Mouse (Mus musculus) kidney, postnatal 0 days (tissue): ENCODE results near the gene D630023F18Rik. TPM values are rescaled to one million over a fixed set of nuclear protein-coding genes. Genes with fewer than 3 reads are reported as not detected.

Source experiments
- ATAC-seq: fragments of 200-750 bp; cut with Nextera tagmentation; replicated peaks from 2 replicates; pipeline ENCODE4 v1.8.0; 2017; ENCODE audit warnings: low read depth, moderate number of reproducible peaks, moderate TSS enrichment, moderate library complexity; ENCODE audit not compliant: low FRiP score
- DNase-seq: peaks from one replicate; pipeline ENCODE4 v3.0.0-alpha.2; 2016; ENCODE audit warnings: low spot score
- H3K27ac ChIP-seq: fragments of 300-500 bp; sonication (generic); 2 replicates; pipeline ENCODE4 v1.5.1; 2014; ENCODE audit warnings: mild to moderate bottlenecking
- H3K27me3 ChIP-seq: fragments of 300-500 bp; sonication (generic); 2 replicates; pipeline ENCODE4 v1.6.1; 2014; ENCODE audit warnings: low read length, mixed read lengths; ENCODE audit not compliant: insufficient read depth
- H3K36me3 ChIP-seq: fragments of 300-500 bp; sonication (generic); 2 replicates; pipeline ENCODE4 v1.6.1; 2014; ENCODE audit warnings: low read length, mixed read lengths; ENCODE audit not compliant: insufficient read depth
- H3K4me1 ChIP-seq: fragments of 300-500 bp; sonication (generic); replicated peaks from 2 replicates; pipeline ENCODE4 v1.6.1; 2014; ENCODE audit warnings: antibody characterized with exemption, low read length, mixed read lengths; ENCODE audit not compliant: insufficient read depth
- H3K4me2 ChIP-seq: fragments of 300-500 bp; sonication (generic); 2 replicates; pipeline ENCODE4 v1.6.1; 2014; ENCODE audit warnings: mild to moderate bottlenecking, low read length, moderate library complexity, mixed read lengths
- H3K4me3 ChIP-seq: fragments of 300-500 bp; sonication (generic); replicated peaks from 2 replicates; pipeline ENCODE4 v1.5.1; 2014; ENCODE audit warnings: low read depth, low read length
- H3K9ac ChIP-seq: fragments of 300-500 bp; sonication (generic); 2 replicates; pipeline ENCODE4 v1.6.1; 2014; ENCODE audit warnings: low read depth, low read length
- H3K9me3 ChIP-seq: fragments of 300-500 bp; sonication (generic); replicated peaks from 2 replicates; pipeline ENCODE4 v1.6.1; 2016; ENCODE audit warnings: low read length, inconsistent platforms, mixed read lengths
- CTCF ChIP-seq: IDR thresholded peaks from 2 replicates; pipeline ENCODE4 v1.5.1; 2016; ENCODE audit warnings: antibody characterized with exemption, low read depth, mild to moderate bottlenecking, moderate library complexity
- WGBS: fragments of 180-500 bp; shearing (Covaris S2); extraction: QIAGEN DNeasy Blood & Tissue Kit; methylation state at CpG from one replicate; pipeline ENCODE4 v1.1.7; 2014; 5-methylcytosine and 5-hydroxymethylcytosine counted together
- polyA plus RNA-seq: library from polyadenylated mRNA; unstranded; fragments of >200 nt; fragmentation: Nextera tagmentation; extraction: Ambion mirVana; gene quantifications from 2 replicates; pipeline ENCODE4 v1.2.1, GENCODE M21; 2015

Gene D630023F18Rik
- polyA plus RNA-seq, 1 experiment from 2014 or later: 3.3 TPM

GRCm38 (mm10) chr1:65156111-65156510, 33.1 kb upstream of the D630023F18Rik start:
- TF ChIP-seq CTCF: no peak
- no peak overlapping the region for H3K4me2 ChIP-seq
- H3K4me1 ChIP-seq: no peaks in the 10 kb centered on the region; the same call in 1 of the 2 replicates
- ATAC-seq (no peak), DNase-seq (no peak)
- no peaks in the 10 kb centered on the region for H3K27me3 ChIP-seq
- peaks cover 14% of the 10 kb centered on the region for H3K36me3 ChIP-seq
- no peak overlapping the region for H3K9ac ChIP-seq
- H3K27ac ChIP-seq: no peak overlapping the region
- no peaks in the 10 kb centered on the region for H3K9me3 ChIP-seq
- 92% methylated on average over 5 of the region's 5 CpGs for WGBS
- no peak overlapping the region for H3K4me3 ChIP-seq

DNA sequence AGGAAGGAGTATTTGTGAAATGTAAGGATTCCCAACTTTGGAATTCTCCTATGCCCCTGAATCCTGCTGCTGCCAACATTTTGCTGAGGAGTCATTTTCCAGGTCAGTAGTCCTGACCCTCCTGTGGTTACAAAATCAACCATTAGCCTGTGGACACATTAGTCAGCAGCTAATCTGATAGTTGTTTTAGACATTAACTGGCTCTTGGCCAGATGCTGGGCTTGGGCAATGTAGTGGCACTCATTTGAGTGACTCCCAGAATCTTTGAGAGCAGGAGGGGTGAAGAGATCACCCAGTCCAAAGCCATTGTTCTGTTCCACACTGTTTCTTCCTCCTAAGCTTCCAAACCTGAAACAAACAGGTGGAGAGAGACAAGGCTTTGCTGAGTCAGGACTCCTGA, 31.8 kb upstream of the D630023F18Rik start:
- peak; percentile 94 for ATAC-seq
- no peak for TF ChIP-seq CTCF
- Histone ChIP-seq H3K9me3 (no peaks in the 10 kb centered on the region), H3K36me3 (peaks cover 3% of the 10 kb centered on the region; the same call in 1 of the 2 replicates), H3K27me3 (no peaks in the 10 kb centered on the region), H3K4me3 (no peak overlapping the region), H3K9ac (no peak overlapping the region), H3K27ac (peak overlapping the region; percentile 36; the same call in 1 of the 2 replicates), H3K4me1 (no peaks in the 10 kb centered on the region; the same call in 1 of the 2 replicates), H3K4me2 (no peak overlapping the region)
- DNase-seq: peak; percentile 44

DNA sequence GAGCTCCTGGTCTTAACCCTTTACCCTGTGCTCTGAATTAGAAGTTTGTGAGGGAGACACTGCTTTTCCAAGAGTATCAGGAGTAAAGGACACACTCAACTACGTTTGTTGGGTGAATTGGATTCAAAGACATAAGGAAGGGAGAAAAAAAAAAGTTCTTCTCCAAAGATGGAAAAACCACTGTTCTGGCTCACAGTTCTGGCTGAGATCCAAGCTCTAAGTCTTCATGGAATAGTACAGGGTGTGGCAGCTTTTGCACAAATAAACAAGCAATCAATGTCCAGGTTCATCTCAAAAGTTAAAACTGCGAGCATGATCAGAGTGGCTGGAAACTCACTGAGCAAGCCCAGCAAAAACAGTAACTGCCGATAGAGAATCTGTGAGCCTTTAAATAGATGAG, 25.0 kb upstream of the D630023F18Rik start:
- no peaks in the 10 kb centered on the region for H3K9me3 ChIP-seq
- 73% methylated on average over 3 of the region's 3 CpGs for WGBS
- no peak for DNase-seq

DNA sequence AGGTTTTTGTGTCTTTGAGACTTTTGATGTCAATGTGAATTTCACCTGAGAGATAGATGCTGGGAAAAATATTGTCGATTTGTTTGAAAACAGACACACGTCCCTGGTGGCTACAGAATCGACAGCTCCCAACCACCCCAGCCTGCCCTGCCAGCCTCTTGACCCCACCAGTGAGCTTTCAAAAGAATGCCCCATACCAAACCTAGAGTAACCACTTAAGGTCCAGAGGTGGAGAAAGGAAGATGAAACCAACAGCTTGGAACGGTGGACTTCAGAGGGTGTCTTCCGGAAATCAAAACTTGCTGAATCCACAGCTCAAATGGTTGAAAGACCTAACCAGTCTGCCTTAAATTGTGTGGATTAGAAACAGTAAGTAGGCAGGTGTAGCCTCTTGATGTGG, 24.3 kb upstream of the D630023F18Rik start:
- TF ChIP-seq CTCF: no peak
- WGBS: 85% methylated on average over 5 of the region's 5 CpGs
- no peaks in the 10 kb centered on the region for H3K27me3 ChIP-seq

More for the DNA sequence above, 25.0 kb upstream of the D630023F18Rik start:
- Histone ChIP-seq H3K4me2 (no peak overlapping the region), H3K9ac (no peak overlapping the region), H3K4me3 (no peak overlapping the region), H3K36me3 (no peaks in the 10 kb centered on the region), H3K27ac (no peak overlapping the region), H3K4me1 (no peaks in the 10 kb centered on the region), H3K27me3 (no peaks in the 10 kb centered on the region)
- no peak for ATAC-seq
- no peak for TF ChIP-seq CTCF

GRCm38 (mm10) chr1:65146601-65147000, 23.6 kb upstream of the D630023F18Rik start:
- 56% methylated on average over 2 of the region's 2 CpGs for WGBS
- no peak for DNase-seq
- H3K9ac ChIP-seq: no peak overlapping the region
- H3K4me3 ChIP-seq: no peak overlapping the region
- no peaks in the 10 kb centered on the region for H3K27me3 ChIP-seq
- H3K36me3 ChIP-seq: no peaks in the 10 kb centered on the region
- H3K9me3 ChIP-seq: no peaks in the 10 kb centered on the region
- 0 out of 2 replicates have a peak, but pooled peaks have one; percentile 40 for ATAC-seq
- H3K4me1 ChIP-seq: no peaks in the 10 kb centered on the region
- no peak for TF ChIP-seq CTCF
- H3K4me2 ChIP-seq: no peak overlapping the region
- no peak overlapping the region for H3K27ac ChIP-seq

More for the DNA sequence above, 24.3 kb upstream of the D630023F18Rik start:
- Histone ChIP-seq H3K4me3 (no peak overlapping the region), H3K9me3 (no peaks in the 10 kb centered on the region), H3K4me2 (no peak overlapping the region), H3K9ac (no peak overlapping the region), H3K4me1 (no peaks in the 10 kb centered on the region), H3K27ac (no peak overlapping the region), H3K36me3 (no peaks in the 10 kb centered on the region)
- no peak for DNase-seq
- no peak for ATAC-seq

GRCm38 (mm10) chr1:65144783-65145182, 21.8 kb upstream of the D630023F18Rik start:
- no peak for TF ChIP-seq CTCF
- ATAC-seq (no peak), DNase-seq (no peak)
- Histone ChIP-seq H3K4me2 (no peak overlapping the region), H3K36me3 (no peaks in the 10 kb centered on the region), H3K27me3 (no peaks in the 10 kb centered on the region), H3K9ac (no peak overlapping the region), H3K4me3 (no peak overlapping the region), H3K4me1 (no peaks in the 10 kb centered on the region), H3K27ac (no peak overlapping the region), H3K9me3 (no peaks in the 10 kb centered on the region)
- WGBS: 64% methylated on average over 2 of the region's 2 CpGs

- no peaks in the 10 kb centered on the region for H3K9me3 ChIP-seq
- 60% methylated on average over 6 of the region's 6 CpGs for WGBS
- H3K4me1 ChIP-seq: no peaks in the 10 kb centered on the region
- H3K27ac ChIP-seq: no peak overlapping the region
- no peak overlapping the region for H3K4me3 ChIP-seq
- ATAC-seq: no peak
- H3K4me2 ChIP-seq: no peak overlapping the region
- H3K27me3 ChIP-seq: no peaks in the 10 kb centered on the region
- no peak for DNase-seq
- H3K36me3 ChIP-seq: no peaks in the 10 kb centered on the region
- TF ChIP-seq CTCF: no peak
- H3K9ac ChIP-seq: no peak overlapping the region
Measured at GRCm38 (mm10) chr1:65137560-65137959, 14.5 kb upstream of the D630023F18Rik start.
